Mouse (Mus musculus) liver, embryonic 14.5 days (tissue): ENCODE data around the gene Il16.

Source experiments
- CTCF ChIP-seq: IDR thresholded peaks from 2 replicates; pipeline ENCODE4 v1.5.1; 2016; ENCODE audit warnings: antibody characterized with exemption, low read depth, control low read depth
- EP300 ChIP-seq: IDR thresholded peaks from 2 replicates; pipeline ENCODE4 v1.6.1; 2016; ENCODE audit warnings: antibody characterized with exemption, low read depth

DNA sequence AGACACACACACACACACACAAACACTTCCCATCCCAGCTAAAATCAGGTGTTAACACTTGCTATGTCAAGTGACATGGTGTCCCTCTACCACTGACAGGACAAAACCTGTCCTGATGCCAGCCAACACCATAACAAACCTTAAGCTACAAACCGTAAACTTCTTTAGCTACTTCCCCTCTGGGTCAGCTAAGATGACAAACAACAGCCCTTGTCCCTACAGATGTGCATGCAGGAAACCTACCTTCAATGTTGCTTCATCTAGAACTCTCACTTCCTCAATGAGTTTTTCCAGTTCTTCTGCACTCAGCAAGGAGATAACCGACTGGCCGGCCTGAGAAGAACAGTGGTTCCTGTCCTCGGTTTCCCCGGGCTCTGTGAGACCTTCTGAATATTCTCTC is 94.9 kb downstream of the Il16 start:
- TF ChIP-seq EP300 (no peak), CTCF (no peak)
